Mouse (Mus musculus) adrenal gland, postnatal 14 days (tissue): ENCODE data around the gene Tcte2. TPM values are rescaled to one million over a fixed set of nuclear protein-coding genes. Genes with fewer than 3 reads are reported as not detected.

Experiments
- DNase-seq: peaks from one replicate; pipeline ENCODE4 v3.0.0; 2021; ENCODE audit warnings: mixed read lengths
- total RNA-seq: library from RNA; stranded (reverse); gene quantifications from 2 replicates; pipeline ENCODE4 v1.2.3, GENCODE M21; 2021

The Tcte2 gene
- total RNA-seq, 1 experiment from 2014 or later = 2.5 TPM

DNA sequence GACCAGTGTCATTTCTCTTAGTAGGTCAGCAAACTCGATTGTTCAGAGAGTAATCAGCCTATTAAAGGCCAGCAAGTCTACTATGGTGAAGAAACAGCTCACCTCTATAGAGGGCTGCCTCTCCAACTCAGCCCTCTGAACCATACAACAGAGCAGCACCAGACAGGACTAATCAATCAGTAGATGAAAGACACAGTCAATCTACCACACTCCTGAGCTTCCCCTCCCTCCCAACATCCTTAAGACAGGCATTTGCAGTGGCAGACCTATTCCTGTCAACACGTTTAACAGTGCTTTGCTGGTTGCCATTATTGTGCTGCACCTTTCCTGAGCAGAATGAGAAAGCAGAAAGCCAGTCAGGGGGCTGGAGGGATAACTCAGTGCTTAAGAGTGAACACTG is 16.3 kb downstream of the Tcte2 start:
- DNase-seq = no peak

- peak; percentile 70 for DNase-seq
These were observed 16.8 kb downstream of the Tcte2 start for GRCm38 (mm10) chr17:13744824-13745223.

DNA sequence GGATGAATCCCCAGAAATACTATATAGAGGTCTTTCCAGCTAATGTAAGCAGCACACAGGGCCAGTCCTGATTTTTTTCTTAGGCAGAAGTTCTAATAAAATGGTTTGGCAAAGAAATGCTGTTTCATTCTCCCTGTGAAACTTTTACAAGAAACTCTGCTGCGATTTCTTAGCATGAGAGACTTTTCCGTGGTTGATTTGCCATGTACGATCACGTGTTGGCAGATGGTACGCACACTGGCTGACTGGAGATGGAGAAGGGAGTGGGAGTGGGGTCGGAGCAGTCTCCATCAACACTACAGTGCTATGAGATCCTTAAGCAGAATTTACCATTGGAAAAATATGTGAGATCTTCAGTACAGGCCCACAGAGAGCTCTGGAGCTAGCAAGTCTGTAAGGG is 17.4 kb downstream of the Tcte2 start:
- DNase-seq = no peak

GRCm38 (mm10) chr17:13743709-13744079 is 17.9 kb downstream of the Tcte2 start:
- no peak for DNase-seq

- DNase-seq = no peak
These were observed 18.5 kb downstream of the Tcte2 start for GRCm38 (mm10) chr17:13742941-13743708.

- DNase-seq = no peak
These were observed 19.3 kb downstream of the Tcte2 start for GRCm38 (mm10) chr17:13742334-13742733.

DNA sequence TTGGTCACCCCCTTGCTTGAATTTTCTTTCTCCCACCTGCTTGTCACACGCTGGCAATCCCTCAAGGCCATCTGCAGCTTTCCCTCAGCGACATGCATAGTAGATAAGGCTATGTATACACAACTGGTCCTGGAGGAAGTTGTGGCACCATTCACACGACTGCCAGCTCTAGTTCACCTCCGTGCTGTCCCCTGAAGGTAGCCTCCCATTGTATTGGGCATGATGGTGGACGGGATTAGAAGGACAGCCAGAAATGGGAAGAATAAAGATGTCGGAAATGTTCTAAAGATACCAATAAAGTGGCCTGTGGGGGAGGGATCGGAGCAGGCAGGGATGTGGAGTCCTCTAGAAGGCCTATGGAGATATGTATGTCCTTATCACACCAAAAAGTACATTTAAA is 20.0 kb downstream of the Tcte2 start:
- no peak for DNase-seq

GRCm38 (mm10) chr17:13740796-13741195 is 20.8 kb downstream of the Tcte2 start:
- no peak for DNase-seq

- DNase-seq = no peak
These were observed 21.6 kb downstream of the Tcte2 start for GRCm38 (mm10) chr17:13739981-13740380.

- no peak for DNase-seq
These were observed 22.7 kb downstream of the Tcte2 start for GRCm38 (mm10) chr17:13738916-13739315.

GRCm38 (mm10) chr17:13738121-13738776 is 23.4 kb downstream of the Tcte2 start:
- DNase-seq = no peak

DNA sequence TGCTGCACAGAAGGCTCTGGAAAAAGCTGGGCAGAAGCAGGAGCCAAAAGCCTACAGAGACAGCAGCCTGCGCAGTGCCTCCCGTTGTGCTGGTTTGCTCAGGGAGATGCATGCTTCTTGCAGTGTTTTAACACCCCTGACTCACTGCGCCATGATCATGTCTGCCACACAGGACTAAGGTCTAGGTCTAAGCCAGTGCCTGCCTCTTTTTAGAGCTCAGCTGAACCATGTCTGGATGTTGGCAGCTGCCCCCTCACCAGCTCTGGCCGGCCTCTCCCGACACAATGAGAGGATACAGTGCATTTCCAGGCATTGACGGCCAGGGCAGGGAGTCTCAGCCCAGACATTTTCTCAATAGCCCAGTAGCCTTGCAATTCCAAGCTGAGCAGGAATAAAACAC is 24.3 kb downstream of the Tcte2 start:
- no peak for DNase-seq

- DNase-seq = no peak
These were observed 25.8 kb downstream of the Tcte2 start for GRCm38 (mm10) chr17:13735803-13736282.

GRCm38 (mm10) chr17:13735057-13735456 is 26.6 kb downstream of the Tcte2 start:
- no peak for DNase-seq

GRCm38 (mm10) chr17:13733971-13734370 is 27.7 kb downstream of the Tcte2 start:
- DNase-seq = no peak

GRCm38 (mm10) chr17:13732685-13733084 is 28.9 kb downstream of the Tcte2 start:
- peak; percentile 6 for DNase-seq

GRCm38 (mm10) chr17:13731727-13732112 is 29.9 kb downstream of the Tcte2 start:
- no peak for DNase-seq

DNA sequence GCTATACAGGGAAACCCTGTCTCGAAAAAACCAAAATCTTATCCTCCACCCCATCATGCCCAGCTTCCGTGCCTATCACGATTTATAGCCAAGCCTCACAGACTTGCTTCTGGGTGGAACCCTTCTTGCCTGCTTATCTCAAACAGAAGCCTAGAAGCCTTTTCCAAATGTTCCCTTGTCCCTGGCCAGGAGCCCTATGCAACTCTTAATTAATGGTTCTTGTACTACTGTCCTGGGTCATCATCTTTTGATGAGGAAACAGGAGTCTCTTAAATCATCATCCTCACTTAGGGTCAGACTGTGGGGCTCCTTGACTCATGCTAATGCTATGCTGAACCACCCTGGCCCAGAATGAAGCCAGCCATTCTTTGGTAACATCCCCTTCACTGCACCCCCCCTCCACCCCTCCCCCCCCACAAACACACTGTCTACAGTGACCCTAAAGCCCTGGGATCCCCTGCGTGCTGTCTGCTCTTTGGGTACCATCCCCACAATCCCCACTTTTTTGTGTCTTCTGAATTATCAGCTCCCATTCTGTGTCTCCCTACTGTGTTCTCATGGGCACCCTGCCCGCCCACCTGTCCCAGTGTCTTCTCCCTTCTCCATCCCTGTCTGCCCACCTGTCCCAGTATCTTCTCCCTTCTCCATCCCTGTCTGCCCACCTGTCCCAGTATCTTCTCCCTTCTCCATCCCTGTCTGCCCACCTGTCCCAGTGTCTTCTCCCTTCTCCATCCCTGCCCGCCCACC is 30.5 kb downstream of the Tcte2 start:
- DNase-seq = no peak

DNA sequence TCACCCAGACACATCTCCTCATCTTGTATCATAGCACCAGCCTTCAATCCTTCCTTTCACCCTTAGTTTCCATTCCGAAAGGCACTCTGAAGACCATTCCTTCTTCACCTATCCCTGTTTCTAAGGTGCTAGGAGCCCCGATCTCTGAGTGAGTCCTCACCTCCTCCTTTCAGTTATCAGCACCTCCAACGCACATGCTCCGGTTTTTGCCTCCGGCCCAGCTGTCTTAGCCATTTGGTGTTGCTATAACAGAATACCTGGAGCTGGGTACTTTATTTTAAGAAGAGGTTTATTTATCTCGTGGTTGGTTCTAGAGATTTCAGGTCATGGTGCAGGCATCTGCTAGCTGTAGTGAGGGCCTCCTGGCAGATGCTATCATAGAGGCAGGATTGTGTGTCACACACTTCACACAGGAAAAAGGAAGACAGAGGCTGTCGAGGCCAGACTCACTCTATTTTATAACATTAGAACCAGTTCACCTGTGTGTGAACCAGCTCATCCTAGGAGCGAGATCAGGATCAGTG is 34.7 kb downstream of the Tcte2 start:
- DNase-seq = no peak

DNA sequence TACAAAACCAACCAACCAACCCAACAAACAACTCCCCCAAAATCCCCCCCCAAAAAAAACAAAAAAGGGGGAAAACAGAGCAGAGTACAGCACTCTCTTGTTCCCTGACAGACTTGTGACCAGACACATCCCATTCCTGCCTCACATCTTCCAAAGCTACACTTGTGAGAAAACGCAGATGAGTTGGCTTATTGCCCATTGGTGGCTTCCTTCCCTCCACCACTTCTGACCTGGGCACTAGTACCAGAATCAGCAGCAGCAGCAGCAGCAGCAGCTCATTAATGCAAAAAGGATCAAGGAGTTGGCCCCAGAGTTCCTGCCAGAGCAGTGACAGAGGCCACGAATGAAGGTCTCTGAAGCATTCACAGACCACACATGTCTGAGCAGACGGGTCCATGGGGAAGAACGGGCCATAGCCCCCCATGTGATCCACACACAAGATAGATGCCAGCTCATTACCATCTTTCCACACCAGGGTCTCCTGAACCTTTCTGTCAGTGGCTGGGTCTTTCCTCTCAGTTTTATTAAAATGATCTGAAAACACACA is 36.5 kb downstream of the Tcte2 start:
- DNase-seq = no peak

DNA sequence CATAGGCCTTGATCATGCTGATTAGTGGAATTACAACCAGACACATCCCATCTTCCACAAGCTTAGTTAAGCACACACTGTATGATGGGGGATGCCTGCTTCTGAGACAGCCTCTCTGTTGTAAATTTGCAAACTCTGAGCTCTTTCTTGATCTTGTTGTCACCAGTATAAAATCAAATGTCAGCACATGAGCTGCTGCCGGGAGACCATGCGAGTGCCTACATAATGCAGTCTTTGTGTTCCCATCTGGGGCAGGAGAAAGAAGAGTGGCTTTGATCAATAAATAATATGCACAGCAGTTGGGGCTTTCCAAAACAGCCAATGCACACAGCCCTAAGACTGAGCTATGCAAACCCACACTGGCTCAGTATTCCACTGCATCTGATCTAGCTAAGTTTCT is 39.2 kb downstream of the Tcte2 start:
- DNase-seq = no peak

DNA sequence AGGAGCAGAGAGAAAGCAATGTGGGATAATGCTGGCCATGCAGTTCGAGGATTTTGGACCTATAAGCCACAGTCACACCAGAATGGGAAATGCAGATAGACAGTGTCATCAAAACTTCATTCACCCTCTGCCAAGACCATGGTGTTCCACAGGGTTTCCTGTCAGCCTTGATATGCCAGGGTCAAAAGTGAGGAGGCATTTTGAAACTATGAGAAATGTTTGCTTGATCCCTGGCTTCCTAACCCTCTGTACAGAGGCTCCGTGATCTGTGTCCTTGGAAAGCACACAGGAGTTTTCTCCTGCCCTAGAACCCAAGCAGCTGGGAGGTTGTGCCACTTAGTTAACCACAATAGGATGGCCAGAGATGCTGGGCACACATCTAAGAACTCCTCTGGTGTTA is 40.3 kb downstream of the Tcte2 start:
- DNase-seq = peak; percentile 54

- no peak for DNase-seq
These were observed 41.4 kb downstream of the Tcte2 start for GRCm38 (mm10) chr17:13720187-13720586.
